Mouse (Mus musculus) embryonic facial prominence, embryonic 13.5 days (tissue): Measurements from ENCODE around the gene Csnk2b. TPM values are rescaled to one million over a fixed set of nuclear protein-coding genes. Genes with fewer than 3 reads are reported as not detected.

Experiments
- ATAC-seq: fragments of 200-750 bp; cut with Nextera tagmentation; 2 replicates; pipeline ENCODE4 v1.8.0; 2017; ENCODE audit warnings: low read depth; ENCODE audit not compliant: insufficient number of reproducible peaks, insufficient read depth, low FRiP score, low TSS enrichment
- H3K27ac ChIP-seq: fragments of 300-500 bp; sonication (generic); 2 replicates; pipeline ENCODE4 v1.5.1; 2015; ENCODE audit warnings: moderate library complexity, mild to moderate bottlenecking, inconsistent platforms
- H3K27me3 ChIP-seq: fragments of 300-500 bp; sonication (generic); 2 replicates; pipeline ENCODE4 v1.6.1; 2015; ENCODE audit warnings: mild to moderate bottlenecking, inconsistent platforms
- H3K36me3 ChIP-seq: fragments of 300-500 bp; sonication (generic); 2 replicates; pipeline ENCODE4 v1.6.1; 2015; ENCODE audit warnings: mild to moderate bottlenecking, inconsistent platforms
- H3K4me1 ChIP-seq: fragments of 300-500 bp; sonication (generic); 2 replicates; pipeline ENCODE4 v1.6.1; 2015; ENCODE audit warnings: inconsistent platforms
- H3K4me2 ChIP-seq: fragments of 300-500 bp; sonication (generic); 2 replicates; pipeline ENCODE4 v1.6.1; 2015; ENCODE audit warnings: moderate library complexity, mild to moderate bottlenecking, inconsistent platforms
- H3K4me3 ChIP-seq: fragments of 300-500 bp; sonication (generic); 2 replicates; pipeline ENCODE4 v1.5.1; 2015; ENCODE audit warnings: mild to moderate bottlenecking, inconsistent platforms
- H3K9ac ChIP-seq: fragments of 300-500 bp; sonication (generic); 2 replicates; pipeline ENCODE4 v1.6.1; 2015; ENCODE audit warnings: mild to moderate bottlenecking, inconsistent platforms
- H3K9me3 ChIP-seq: fragments of 300-500 bp; sonication (generic); 2 replicates; pipeline ENCODE4 v1.6.1; 2016; ENCODE audit warnings: inconsistent platforms
- WGBS: fragments of 180-500 bp; shearing (Covaris S2); methylation state at CpG from one replicate; pipeline ENCODE4 v1.1.7; 2015; ENCODE audit warnings: mixed read lengths; 5-methylcytosine and 5-hydroxymethylcytosine counted together
- polyA plus RNA-seq: library from polyadenylated mRNA; unstranded; fragments of >200 nt; fragmentation: Nextera tagmentation; extraction: Ambion mirVana; gene quantifications from 2 replicates; pipeline ENCODE4 v1.2.1, GENCODE M21; 2015

The Csnk2b gene
- polyA plus RNA-seq, 1 experiment from 2014 or later, result 298 TPM

- 86% methylated on average over 11 of the region's 11 CpGs for WGBS
- Histone ChIP-seq H3K9me3 (no peaks in the 10 kb centered on the region), H3K4me2 (no peak overlapping the region), H3K4me3 (no peak overlapping the region), H3K27me3 (no peaks in the 10 kb centered on the region), H3K27ac (no peak overlapping the region), H3K4me1 (peaks cover 24% of the 10 kb centered on the region), H3K9ac (peak overlapping the region; percentile 100; the same call in 1 of the 2 replicates), H3K36me3 (peaks cover 66% of the 10 kb centered on the region)
- no peak for ATAC-seq
Observed at GRCm38 (mm10) chr17:35161421-35161820, 39.6 kb upstream of the Csnk2b start.

DNA sequence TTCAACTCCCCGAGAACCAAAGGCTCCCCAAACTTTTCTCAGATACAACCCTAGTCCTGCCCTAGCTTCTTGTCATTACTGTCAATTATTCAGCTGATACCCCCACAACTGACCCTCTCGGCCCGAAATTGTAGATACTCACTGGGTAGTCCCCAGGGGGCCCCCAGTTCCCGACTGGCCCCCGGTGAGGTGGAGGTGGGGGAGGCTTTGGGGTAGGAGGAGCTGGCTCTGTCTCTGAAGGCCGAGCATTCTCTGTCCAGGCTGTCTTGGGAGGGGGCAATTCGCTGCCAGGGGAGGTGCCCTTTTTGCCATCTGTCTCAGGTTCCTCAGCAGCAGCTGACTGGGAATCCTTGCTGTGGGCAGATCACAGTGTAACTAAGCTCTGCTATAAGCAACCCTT is 37.8 kb upstream of the Csnk2b start:
- H3K4me2 ChIP-seq, result no peak overlapping the region
- no peak overlapping the region for H3K9ac ChIP-seq
- H3K4me1 ChIP-seq, result peaks cover 30% of the 10 kb centered on the region
- no peak overlapping the region for H3K4me3 ChIP-seq
- 85% methylated on average over 7 of the region's 7 CpGs for WGBS
- no peak for ATAC-seq
- H3K9me3 ChIP-seq, result no peaks in the 10 kb centered on the region
- H3K27me3 ChIP-seq, result no peaks in the 10 kb centered on the region
- H3K36me3 ChIP-seq, result peaks cover 84% of the 10 kb centered on the region
- H3K27ac ChIP-seq, result no peak overlapping the region

GRCm38 (mm10) chr17:35158850-35159593 is 37.2 kb upstream of the Csnk2b start:
- Histone ChIP-seq H3K4me2 (no peak overlapping the region), H3K27me3 (no peaks in the 10 kb centered on the region), H3K4me3 (no peak overlapping the region), H3K27ac (no peak overlapping the region), H3K9me3 (no peaks in the 10 kb centered on the region), H3K4me1 (peaks cover 36% of the 10 kb centered on the region), H3K36me3 (peaks cover 90% of the 10 kb centered on the region), H3K9ac (no peak overlapping the region)
- WGBS, result 91% methylated on average over 16 of the region's 16 CpGs
- ATAC-seq, result no peak

DNA sequence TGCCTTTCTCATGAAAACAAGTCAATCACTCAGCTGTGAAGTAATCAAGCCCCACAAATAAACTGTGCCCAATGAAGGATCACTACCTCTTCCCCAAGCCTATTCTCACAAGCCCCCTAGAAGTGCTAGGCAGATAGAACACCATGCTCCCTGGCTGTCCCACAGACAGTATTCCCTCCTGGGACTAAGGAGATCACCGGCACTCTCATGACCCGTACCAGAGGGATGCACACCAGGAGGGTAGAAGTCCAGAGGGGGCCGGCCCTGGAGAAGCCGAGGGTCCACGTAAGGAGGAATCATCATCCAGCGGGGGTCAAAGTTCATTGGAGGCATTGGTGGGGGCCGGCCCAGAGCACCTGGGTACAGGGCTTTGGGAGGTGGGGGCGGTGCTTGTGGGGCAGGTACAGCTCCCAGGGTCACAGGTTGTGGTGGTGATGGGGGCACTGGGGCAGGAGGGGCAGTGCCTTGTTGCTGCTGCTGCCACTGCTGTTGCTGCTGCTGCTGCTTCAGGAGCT is 35.9 kb upstream of the Csnk2b start:
- H3K9ac ChIP-seq, result no peak overlapping the region
- no peak for ATAC-seq
- H3K4me3 ChIP-seq, result no peak overlapping the region
- peaks cover 35% of the 10 kb centered on the region for H3K4me1 ChIP-seq
- peaks cover 100% of the 10 kb centered on the region for H3K36me3 ChIP-seq
- H3K27me3 ChIP-seq, result no peaks in the 10 kb centered on the region
- H3K27ac ChIP-seq, result no peak overlapping the region
- WGBS, result 90% methylated on average over 8 of the region's 8 CpGs
- no peaks in the 10 kb centered on the region for H3K9me3 ChIP-seq
- no peak overlapping the region for H3K4me2 ChIP-seq

DNA sequence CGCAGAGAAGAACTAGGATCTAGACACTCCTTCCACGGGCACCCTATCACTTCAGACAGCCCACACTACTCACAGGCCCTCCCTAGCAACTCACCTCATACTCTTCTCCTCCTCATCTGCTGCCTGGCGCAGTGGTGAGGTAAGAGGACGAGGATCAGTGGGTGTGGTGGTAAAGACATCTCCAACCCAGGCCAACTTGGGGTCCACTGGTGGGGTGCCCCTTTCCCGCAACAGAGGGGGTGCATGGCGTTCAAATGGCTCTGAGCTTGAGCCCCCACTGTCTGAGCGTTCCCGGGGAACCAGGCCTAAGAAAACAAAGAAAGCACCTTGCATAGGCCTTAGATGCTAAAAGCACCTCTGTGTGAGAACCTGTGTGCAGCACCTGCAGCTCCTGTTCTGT is 35.4 kb upstream of the Csnk2b start:
- Histone ChIP-seq H3K4me2 (no peak overlapping the region), H3K27me3 (no peaks in the 10 kb centered on the region), H3K4me3 (no peak overlapping the region), H3K27ac (no peak overlapping the region), H3K4me1 (peaks cover 31% of the 10 kb centered on the region), H3K9ac (no peak overlapping the region), H3K9me3 (no peaks in the 10 kb centered on the region), H3K36me3 (peaks cover 100% of the 10 kb centered on the region)
- WGBS, result 92% methylated on average over 8 of the region's 8 CpGs
- ATAC-seq, result no peak

- ATAC-seq, result no peak
- no peaks in the 10 kb centered on the region for H3K27me3 ChIP-seq
- 0 out of 2 replicates have a peak overlapping the region, but pooled peaks have one; percentile 36 for H3K9ac ChIP-seq
- H3K36me3 ChIP-seq, result peaks cover 100% of the 10 kb centered on the region
- peaks cover 24% of the 10 kb centered on the region for H3K4me1 ChIP-seq
- WGBS, result 89% methylated on average over 33 of the region's 33 CpGs
- no peak overlapping the region for H3K4me2 ChIP-seq
- H3K9me3 ChIP-seq, result no peaks in the 10 kb centered on the region
- no peak overlapping the region for H3K4me3 ChIP-seq
- H3K27ac ChIP-seq, result no peak overlapping the region
Observed at GRCm38 (mm10) chr17:35156461-35157200, 34.8 kb upstream of the Csnk2b start.

GRCm38 (mm10) chr17:35155451-35155850 is 33.6 kb upstream of the Csnk2b start:
- Histone ChIP-seq H3K4me3 (no peak overlapping the region), H3K4me1 (peaks cover 23% of the 10 kb centered on the region), H3K27ac (peak overlapping the region; percentile 77; the same call in 1 of the 2 replicates), H3K9me3 (no peaks in the 10 kb centered on the region), H3K36me3 (peaks cover 98% of the 10 kb centered on the region), H3K4me2 (no peak overlapping the region), H3K27me3 (no peaks in the 10 kb centered on the region), H3K9ac (no peak overlapping the region)
- WGBS, result 90% methylated on average over 12 of the region's 12 CpGs
- no peak for ATAC-seq

DNA sequence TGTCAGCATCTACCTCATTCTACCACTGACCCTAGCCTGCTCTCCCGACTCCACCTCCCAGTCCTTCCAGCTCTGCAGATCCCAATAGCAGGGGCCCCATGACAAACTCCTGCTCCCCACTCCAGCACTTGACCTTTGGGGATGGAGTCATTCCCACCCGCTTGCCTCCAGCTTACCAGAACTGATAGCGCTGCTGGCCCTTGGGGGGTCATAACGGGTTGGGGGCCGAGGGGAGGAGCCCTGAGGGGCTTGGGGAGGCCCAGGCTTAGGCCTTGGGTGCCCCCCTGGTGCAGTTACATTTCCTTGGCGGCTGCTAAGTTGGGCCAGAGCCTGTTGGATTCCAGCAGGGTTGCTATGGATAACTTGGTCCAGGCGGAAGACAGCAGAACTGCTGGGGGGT is 32.8 kb upstream of the Csnk2b start:
- Histone ChIP-seq H3K9me3 (no peaks in the 10 kb centered on the region), H3K4me1 (peaks cover 23% of the 10 kb centered on the region), H3K27ac (peak overlapping the region; percentile 77), H3K9ac (peak overlapping the region; percentile 63), H3K4me3 (no peak overlapping the region), H3K36me3 (peaks cover 98% of the 10 kb centered on the region), H3K4me2 (peak overlapping the region; percentile 5; the same call in 1 of the 2 replicates), H3K27me3 (no peaks in the 10 kb centered on the region)
- no peak for ATAC-seq
- 73% methylated on average over 7 of the region's 7 CpGs for WGBS

DNA sequence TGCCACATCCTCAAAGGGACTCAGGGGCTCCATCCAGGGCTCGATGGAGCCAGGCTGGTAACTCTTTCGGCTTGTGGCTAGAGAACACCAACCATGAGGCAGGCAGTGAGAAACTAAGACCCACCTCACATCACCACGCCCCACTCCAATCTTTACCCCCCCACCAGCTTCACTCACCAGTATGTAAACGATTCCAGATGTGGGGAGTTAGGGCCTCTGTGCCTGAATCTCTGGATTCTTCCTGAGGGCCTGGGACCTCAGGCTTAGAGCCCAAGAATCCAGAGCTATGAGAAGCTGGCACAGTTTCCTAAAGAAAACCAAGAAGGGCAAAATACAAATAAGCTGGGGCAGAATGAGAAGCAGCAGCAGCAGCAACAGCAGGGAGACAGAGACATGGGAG is 32.1 kb upstream of the Csnk2b start:
- WGBS, result 35% methylated on average over 4 of the region's 4 CpGs
- no peak overlapping the region for H3K4me2 ChIP-seq
- peaks cover 23% of the 10 kb centered on the region for H3K4me1 ChIP-seq
- no peaks in the 10 kb centered on the region for H3K27me3 ChIP-seq
- no peak for ATAC-seq
- H3K4me3 ChIP-seq, result no peak overlapping the region
- no peaks in the 10 kb centered on the region for H3K9me3 ChIP-seq
- H3K27ac ChIP-seq, result peak overlapping the region; percentile 77
- H3K9ac ChIP-seq, result 0 out of 2 replicates have a peak overlapping the region, but pooled peaks have one; percentile 63
- H3K36me3 ChIP-seq, result peaks cover 98% of the 10 kb centered on the region

DNA sequence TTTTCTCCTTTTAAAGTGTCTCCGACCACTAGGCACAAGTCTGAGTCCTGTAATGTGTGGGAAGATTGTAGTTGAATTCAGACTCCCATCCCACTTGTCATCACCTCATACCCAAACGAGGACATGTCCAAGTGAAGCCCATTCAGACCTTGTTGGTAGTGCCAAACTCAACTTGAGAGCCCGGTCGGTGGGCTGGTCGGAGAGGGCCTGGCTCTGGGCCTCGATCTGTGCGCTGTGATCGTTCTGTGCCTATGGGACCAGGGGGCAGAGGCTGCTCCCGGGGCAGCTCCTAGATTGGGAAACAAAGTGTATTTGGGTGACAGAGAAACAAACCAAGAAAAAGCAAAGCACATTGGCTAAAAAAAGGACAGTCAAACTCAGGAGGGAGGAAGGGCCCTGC is 31.2 kb upstream of the Csnk2b start:
- no peak for ATAC-seq
- Histone ChIP-seq H3K9me3 (no peaks in the 10 kb centered on the region), H3K27me3 (no peaks in the 10 kb centered on the region), H3K4me3 (no peak overlapping the region), H3K4me2 (no peak overlapping the region), H3K4me1 (peaks cover 23% of the 10 kb centered on the region), H3K36me3 (peaks cover 98% of the 10 kb centered on the region), H3K27ac (no peak overlapping the region), H3K9ac (no peak overlapping the region)
- WGBS, result 93% methylated on average over 9 of the region's 9 CpGs

DNA sequence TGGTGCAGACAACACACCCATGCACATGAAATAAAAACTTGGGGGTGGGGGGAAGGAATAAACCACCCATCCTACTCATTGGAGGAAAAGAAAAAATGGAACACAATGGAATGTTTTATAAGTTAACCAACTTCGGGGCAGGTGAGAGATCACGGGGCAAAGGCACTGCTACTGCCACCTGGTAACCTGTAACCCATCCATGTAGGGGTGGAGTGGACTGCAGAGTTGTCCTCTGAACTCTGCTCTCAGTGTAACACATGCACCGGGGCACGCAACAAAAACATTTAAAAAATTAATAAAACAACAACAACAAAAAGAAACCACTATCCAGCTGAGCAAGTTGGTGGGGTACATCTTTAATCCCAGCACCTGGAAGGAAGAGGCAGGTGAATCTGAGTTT is 30.3 kb upstream of the Csnk2b start:
- H3K27ac ChIP-seq, result no peak overlapping the region
- no peak overlapping the region for H3K4me3 ChIP-seq
- no peak overlapping the region for H3K9ac ChIP-seq
- H3K27me3 ChIP-seq, result no peaks in the 10 kb centered on the region
- H3K36me3 ChIP-seq, result peaks cover 96% of the 10 kb centered on the region
- H3K9me3 ChIP-seq, result no peaks in the 10 kb centered on the region
- no peak for ATAC-seq
- WGBS, result 93% methylated on average over 4 of the region's 4 CpGs
- H3K4me2 ChIP-seq, result no peak overlapping the region
- H3K4me1 ChIP-seq, result peaks cover 23% of the 10 kb centered on the region
